Mouse (Mus musculus) lung, embryonic 16.5 days (tissue): ENCODE data around the gene Apip. TPM values are rescaled to one million over a fixed set of nuclear protein-coding genes. Genes with fewer than 3 reads are reported as not detected.

ENCODE experiments used
- ATAC-seq: fragments of 200-750 bp; cut with Nextera tagmentation; 2 replicates; pipeline ENCODE4 v1.8.0; 2017; ENCODE audit warnings: low read depth, mild to moderate bottlenecking, moderate library complexity
- H3K27ac ChIP-seq: fragments of 300-500 bp; sonication (generic); 2 replicates; pipeline ENCODE4 v1.5.1; 2014; ENCODE audit warnings: mild to moderate bottlenecking, control low read depth, low read length
- H3K27me3 ChIP-seq: fragments of 300-500 bp; sonication (generic); 2 replicates; pipeline ENCODE4 v1.6.1; 2014; ENCODE audit warnings: low read depth, low read length, mixed read lengths; ENCODE audit not compliant: control insufficient read depth, insufficient read depth
- H3K36me3 ChIP-seq: fragments of 300-500 bp; sonication (generic); 2 replicates; pipeline ENCODE4 v1.6.1; 2014; ENCODE audit warnings: low read length; ENCODE audit not compliant: control insufficient read depth, insufficient read depth
- H3K4me1 ChIP-seq: fragments of 300-500 bp; sonication (generic); replicated peaks from 2 replicates; pipeline ENCODE4 v1.6.1; 2014; ENCODE audit warnings: low read length, mixed read lengths; ENCODE audit not compliant: control insufficient read depth, insufficient read depth
- H3K4me2 ChIP-seq: fragments of 300-500 bp; sonication (generic); 2 replicates; pipeline ENCODE4 v1.6.1; 2014; ENCODE audit warnings: low read depth, low read length, control low read depth
- H3K4me3 ChIP-seq: fragments of 300-500 bp; sonication (generic); 2 replicates; pipeline ENCODE4 v1.5.1; 2014; ENCODE audit warnings: mild to moderate bottlenecking, low read length, control low read depth
- H3K9ac ChIP-seq: fragments of 300-500 bp; sonication (generic); 2 replicates; pipeline ENCODE4 v1.6.1; 2014; ENCODE audit warnings: low read length, control low read depth
- H3K9me3 ChIP-seq: fragments of 300-500 bp; sonication (generic); 2 replicates; pipeline ENCODE4 v1.6.1; 2016; ENCODE audit warnings: low read length; ENCODE audit not compliant: control insufficient read depth
- WGBS: fragments of 180-500 bp; shearing (Covaris S2); extraction: QIAGEN DNeasy Blood & Tissue Kit; methylation state at CpG from one replicate; pipeline ENCODE4 v1.1.7; 2014; 5-methylcytosine and 5-hydroxymethylcytosine counted together
- polyA plus RNA-seq: library from polyadenylated mRNA; unstranded; fragments of >200 nt; fragmentation: Nextera tagmentation; extraction: Ambion mirVana; gene quantifications from 2 replicates; pipeline ENCODE4 v1.2.1, GENCODE M21; 2015

Apip gene
- polyA plus RNA-seq, 1 experiment from 2014 or later = 74.4 TPM

DNA sequence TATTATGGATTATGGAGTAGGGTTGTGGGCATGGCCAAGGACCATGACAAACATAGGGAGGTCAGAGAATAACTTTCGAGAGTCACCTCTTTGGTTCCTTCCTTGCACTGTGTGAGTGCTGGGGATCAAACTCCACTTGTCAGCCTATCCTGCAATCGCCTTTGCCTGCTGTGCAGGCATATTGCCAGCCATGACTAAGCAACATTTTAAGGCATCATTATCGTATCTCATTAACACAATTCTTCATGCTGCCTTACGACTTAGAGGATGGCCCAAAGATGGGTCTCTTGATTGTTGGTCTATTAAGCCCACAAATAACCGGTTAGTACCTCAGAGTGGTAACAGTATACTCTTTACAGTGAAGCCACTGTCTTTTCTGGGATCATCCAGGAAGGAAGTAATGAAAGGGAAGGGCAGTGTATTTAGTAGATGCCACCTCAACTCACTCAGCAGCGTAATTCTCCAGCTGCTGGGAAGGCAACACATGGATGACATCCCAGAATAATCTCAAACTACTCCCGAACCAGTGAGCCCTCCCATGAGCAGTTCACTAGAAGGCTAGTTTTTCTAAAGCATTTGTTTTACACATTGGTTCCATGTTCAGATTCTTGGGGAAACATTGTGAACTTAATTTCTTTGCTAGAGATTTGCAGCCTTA lies 45.9 kb downstream of the Apip start:
- 74% methylated on average over 7 of the region's 7 CpGs for WGBS
- Histone ChIP-seq H3K27me3 (no peaks in the 10 kb centered on the region), H3K36me3 (no peaks in the 10 kb centered on the region), H3K4me3 (no peak overlapping the region), H3K9me3 (no peaks in the 10 kb centered on the region), H3K27ac (no peak overlapping the region), H3K9ac (no peak overlapping the region), H3K4me1 (no peaks in the 10 kb centered on the region), H3K4me2 (no peak overlapping the region)
- ATAC-seq = no peak

- 75% methylated on average over 2 of the region's 2 CpGs for WGBS
- Histone ChIP-seq H3K4me1 (no peaks in the 10 kb centered on the region), H3K4me2 (no peak overlapping the region), H3K27ac (no peak overlapping the region), H3K27me3 (no peaks in the 10 kb centered on the region; the same call in 1 of the 2 replicates), H3K9me3 (no peaks in the 10 kb centered on the region), H3K9ac (no peak overlapping the region), H3K4me3 (no peak overlapping the region), H3K36me3 (no peaks in the 10 kb centered on the region)
- no peak for ATAC-seq
Observed at GRCm38 (mm10) chr2:103129676-103130075, 56.2 kb downstream of the Apip start.

- Histone ChIP-seq H3K27ac (no peak overlapping the region), H3K4me3 (no peak overlapping the region), H3K27me3 (no peaks in the 10 kb centered on the region; the same call in 1 of the 2 replicates), H3K36me3 (no peaks in the 10 kb centered on the region), H3K9me3 (no peaks in the 10 kb centered on the region), H3K4me2 (no peak overlapping the region), H3K4me1 (no peaks in the 10 kb centered on the region), H3K9ac (no peak overlapping the region)
- no peak for ATAC-seq
- 29% methylated on average over 4 of the region's 4 CpGs for WGBS
Observed at GRCm38 (mm10) chr2:103131145-103131544, 57.7 kb downstream of the Apip start.

- no peaks in the 10 kb centered on the region for H3K36me3 ChIP-seq
- no peaks in the 10 kb centered on the region for H3K9me3 ChIP-seq
- WGBS = 22% methylated on average over 8 of the region's 8 CpGs
- ATAC-seq = peak; percentile 92
- H3K27me3 ChIP-seq = no peaks in the 10 kb centered on the region
- peaks cover 11% of the 10 kb centered on the region for H3K4me1 ChIP-seq
- peak overlapping the region; percentile 61 for H3K27ac ChIP-seq
- no peak overlapping the region for H3K4me2 ChIP-seq
- no peak overlapping the region for H3K4me3 ChIP-seq
- H3K9ac ChIP-seq = no peak overlapping the region
Observed at GRCm38 (mm10) chr2:103138529-103139265, 65.2 kb downstream of the Apip start.

Other genes starting within 250 kb of the Apip start
- gene Cd44, start 172.0 kb upstream of the Apip start, polyA plus RNA-seq = 34.8 and 35.7 TPM in 2 replicates
- 40.1 and 42.4 TPM in 2 replicates for gene Pdhx, start 162 bp upstream of the Apip start, polyA plus RNA-seq
- gene Ehf, start 229.6 kb downstream of the Apip start, polyA plus RNA-seq = 7.1 and 7.3 TPM in 2 replicates